Comparison of ENCODE assay signal across 9 mouse cellular contexts in the genomic region with DNA sequence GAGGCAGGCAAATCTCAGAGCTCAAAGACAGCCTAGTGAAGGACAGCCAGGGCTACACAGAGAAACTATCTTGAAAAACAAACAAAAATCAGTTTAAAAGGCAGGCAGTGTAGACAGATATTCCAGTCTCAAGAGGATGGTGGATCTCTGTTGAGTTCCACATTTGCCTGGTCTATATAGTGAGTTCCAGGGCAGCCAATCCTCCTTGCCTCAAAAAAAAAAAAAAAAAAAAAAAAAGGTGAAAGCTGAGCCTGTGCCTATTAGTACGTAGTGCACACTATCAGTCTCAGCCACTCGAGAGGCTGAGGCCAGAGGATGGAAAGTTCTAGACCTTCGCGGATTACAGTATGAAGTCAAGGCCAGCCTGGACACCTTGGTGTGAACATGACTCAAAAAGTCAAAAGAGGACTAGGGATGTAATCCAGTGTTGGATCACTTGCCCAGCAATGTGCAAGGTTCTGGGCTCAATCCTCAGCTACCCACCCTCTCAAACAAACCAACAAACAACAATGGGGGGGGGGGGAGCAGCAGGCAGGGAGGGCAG. TPM values are rescaled to one million over a fixed set of nuclear protein-coding genes. Genes with fewer than 3 reads are reported as not detected.
DNase-seq lines count a peak whose midpoint lies in the region; ATAC-seq and TF ChIP-seq lines count a peak whose summit lies in the region.
"Had no signal": no experiment of that assay in that cellular context is flagged by ENCODE, and none has a peak within 500 bp of the region (broad histone marks: within the 10 kb centered on the region; RNA-seq: fewer than 3 reads in every experiment).

No protein-coding gene starts in this region.

- H3K27ac ChIP-seq in embryonic fibroblast, embryonic 13.5 days (ENCODE audit: insufficient read depth, low read length): peak overlapping the region; percentile 85
- H3K27ac ChIP-seq in limb, embryonic 11.5 days (replicated peaks; ENCODE audit: low read depth, low read length): peak overlapping the region; percentile 96
- peak overlapping the region; percentile 92 for H3K27ac ChIP-seq in neural tube, embryonic 12.5 days

- no peaks in the 10 kb centered on the region for H3K27me3 ChIP-seq in limb, embryonic 11.5 days (ENCODE audit: control insufficient read depth, insufficient read depth, low read length)
- no peaks in the 10 kb centered on the region for H3K27me3 ChIP-seq in neural tube, embryonic 12.5 days (replicated peaks)

- no peak; the same call in 1 of the 2 replicates for TF ChIP-seq POLR2A in embryonic fibroblast, embryonic 13.5 days (IDR thresholded peaks at IDR 0.05; ENCODE audit: low read depth, low read length)

- peak overlapping the region; percentile 51 for H3K4me3 ChIP-seq in embryonic fibroblast, embryonic 13.5 days (ENCODE audit: insufficient read depth, low read length)
- peak overlapping the region; percentile 100 for H3K4me3 ChIP-seq in limb, embryonic 11.5 days (ENCODE audit: low read depth, low read length)
- peak overlapping the region; percentile 97 for H3K4me3 ChIP-seq in neural tube, embryonic 12.5 days

- H3K36me3 ChIP-seq in limb, embryonic 11.5 days (ENCODE audit: control insufficient read depth, insufficient read depth, low read length): no peaks in the 10 kb centered on the region
- H3K36me3 ChIP-seq in neural tube, embryonic 12.5 days: peaks cover 9% of the 10 kb centered on the region; the same call in 1 of the 2 replicates

- no peak for TF ChIP-seq CTCF in embryonic fibroblast, embryonic 13.5 days (IDR thresholded peaks at IDR 0.05; ENCODE audit: borderline replicate concordance, insufficient read depth, low read length)

- H3K4me1 ChIP-seq in embryonic fibroblast, embryonic 13.5 days (ENCODE audit: control insufficient read depth, insufficient read depth, low read length): peaks cover 4% of the 10 kb centered on the region
- peaks cover 6% of the 10 kb centered on the region; the same call in 1 of the 2 replicates for H3K4me1 ChIP-seq in limb, embryonic 11.5 days (ENCODE audit: control insufficient read depth, insufficient read depth, low read length)
- H3K4me1 ChIP-seq in neural tube, embryonic 12.5 days: peaks cover 22% of the 10 kb centered on the region

- DNase-seq in layer of hippocampus, adult 9-11 months: peak; percentile 12
- no peak for DNase-seq in layer of hippocampus, adult 11-12 months (ENCODE audit: low spot score)
- peak; percentile 63 for DNase-seq in adipocyte (ENCODE audit: low spot score)
- DNase-seq in limb, embryonic 11.5 days (ENCODE audit: low spot score): no peak
- DNase-seq in left cerebral cortex, adult 11 months (ENCODE audit: low spot score): no peak
- no peak for DNase-seq in left cerebral cortex, postnatal 36 days (ENCODE audit: low spot score in 2 of 2)

- peak overlapping the region; percentile 60 for H3K4me2 ChIP-seq in limb, embryonic 11.5 days (ENCODE audit: low read depth, severe bottlenecking)
- H3K4me2 ChIP-seq in neural tube, embryonic 12.5 days (replicated peaks): peak overlapping the region; percentile 71

- 13% methylated on average over 4 of the region's 4 CpGs for WGBS in limb, embryonic 11.5 days
- 12% methylated on average over 4 of the region's 4 CpGs for whole genome bisulfite sequencing in neural tube, embryonic 12.5 days

- peak overlapping the region; percentile 100 for H3K9ac ChIP-seq in limb, embryonic 11.5 days (ENCODE audit: low read length)
- peak overlapping the region; percentile 98 for H3K9ac ChIP-seq in neural tube, embryonic 12.5 days

- intact Hi-C loops in left cerebral cortex, postnatal 36 days (cut with DNase I): loop anchor here (5.0 kb wide), 1 partner anchor 34 kb away; a partner anchor contains a TSS

- peak; percentile 14; the same call in 1 of the 2 replicates for ATAC-seq in limb, embryonic 11.5 days (ENCODE audit: insufficient number of reproducible peaks, low FRiP score, low TSS enrichment, low read depth)
- no peak for ATAC-seq in neural tube, embryonic 12.5 days (ENCODE audit: low FRiP score, low read depth)

- H3K9me3 ChIP-seq in limb, embryonic 11.5 days (ENCODE audit: control insufficient read depth, low read length): no peaks in the 10 kb centered on the region
- H3K9me3 ChIP-seq in neural tube, embryonic 12.5 days: no peaks in the 10 kb centered on the region

RNA-seq across cellular contexts. Expression of a gene that starts 0.7 kb away (rescaled TPM):
- 1,111 and 1,129 TPM in 2 replicates for polyA plus RNA-seq in embryonic fibroblast, embryonic 13.5 days (2011; ENCODE audit: insufficient read length, low read depth, missing spikeins)
- 540 and 632 TPM in 2 replicates for polyA plus RNA-seq in limb, embryonic 11.5 days (2014; fragmentation: Nextera tagmentation; extraction: Ambion mirVana)
- 497 and 518 TPM in 2 replicates for polyA plus RNA-seq in neural tube, embryonic 12.5 days (2016; fragmentation: Nextera tagmentation; extraction: Ambion mirVana)
- total RNA-seq in left cerebral cortex, postnatal 36 days (2021): 100 to 1,000 TPM; 172 to 201 TPM

RNA-seq across cellular contexts. Expression of a gene that starts 0.7 kb away (rescaled TPM):
- polyA plus RNA-seq in embryonic fibroblast, embryonic 13.5 days (2011; ENCODE audit: insufficient read length, low read depth, missing spikeins): 1.5 and 2.8 TPM in 2 replicates
- polyA plus RNA-seq in limb, embryonic 11.5 days (2014; fragmentation: Nextera tagmentation; extraction: Ambion mirVana): 1.7 and 2.0 TPM in 2 replicates
- polyA plus RNA-seq in neural tube, embryonic 12.5 days (2016; fragmentation: Nextera tagmentation; extraction: Ambion mirVana): 4.1 and 4.5 TPM in 2 replicates
- 1 to 10 TPM; 3.4 to 5.3 TPM for total RNA-seq in left cerebral cortex, postnatal 36 days (2021)

RNA-seq across cellular contexts. Expression of a gene that starts 25.9 kb away (rescaled TPM):
- polyA plus RNA-seq in embryonic fibroblast, embryonic 13.5 days (2011; ENCODE audit: insufficient read length, low read depth, missing spikeins): not detected in 2 replicates
- polyA plus RNA-seq in limb, embryonic 11.5 days (2014; fragmentation: Nextera tagmentation; extraction: Ambion mirVana): not detected in 2 replicates
- not detected in 2 replicates for polyA plus RNA-seq in neural tube, embryonic 12.5 days (2016; fragmentation: Nextera tagmentation; extraction: Ambion mirVana)
- total RNA-seq in left cerebral cortex, postnatal 36 days (2021): under 1 TPM; 0.23 to 0.30 TPM
- total RNA-seq: neutrophil, adult 5-6 weeks had no signal

RNA-seq across cellular contexts. Expression of a gene that starts 31.2 kb away (rescaled TPM):
- polyA plus RNA-seq in embryonic fibroblast, embryonic 13.5 days (2011; ENCODE audit: insufficient read length, low read depth, missing spikeins): not detected in 2 replicates
- 9.6 and 9.7 TPM in 2 replicates for polyA plus RNA-seq in limb, embryonic 11.5 days (2014; fragmentation: Nextera tagmentation; extraction: Ambion mirVana)
- 2.4 and 2.5 TPM in 2 replicates for polyA plus RNA-seq in neural tube, embryonic 12.5 days (2016; fragmentation: Nextera tagmentation; extraction: Ambion mirVana)
- under 1 TPM in 1 of 2 experiments, not detected in 1; 0.20 TPM for total RNA-seq in left cerebral cortex, postnatal 36 days (2021)

RNA-seq across cellular contexts. Expression of a gene that starts 36.1 kb away (rescaled TPM):
- polyA plus RNA-seq in embryonic fibroblast, embryonic 13.5 days (2011; ENCODE audit: insufficient read length, low read depth, missing spikeins): 553 and 625 TPM in 2 replicates
- polyA plus RNA-seq in limb, embryonic 11.5 days (2014; fragmentation: Nextera tagmentation; extraction: Ambion mirVana): 538 and 540 TPM in 2 replicates
- polyA plus RNA-seq in neural tube, embryonic 12.5 days (2016; fragmentation: Nextera tagmentation; extraction: Ambion mirVana): 470 and 490 TPM in 2 replicates
- total RNA-seq in left cerebral cortex, postnatal 36 days (2021): 100 to 1,000 TPM; 171 to 191 TPM

Comparison
In these comparisons a context has a peak if more than half of its experiments do, and no peak if none do; other contexts are left out.
1. DNase-seq: peak in layer of hippocampus, adult 9-11 months (single experiment) and adipocyte (single experiment); none in layer of hippocampus, adult 11-12 months (single experiment), limb, embryonic 11.5 days (single experiment), left cerebral cortex, adult 11 months (single experiment) and left cerebral cortex, postnatal 36 days (0 of 2).
2. Peak in every context shown above with its lines, with median percentiles within 50 percentile points of each other: H3K27ac ChIP-seq and H3K4me3 ChIP-seq.